Mouse (Mus musculus) kidney, adult 11 months (tissue): ENCODE data around the gene Gm13128.
"Not testable (repeated sequence)": the region's sequence is repeated elsewhere in the genome, so short reads cannot be mapped to it uniquely, and the experiment has no call there.

ENCODE experiments used
- DNase-seq: peaks from one replicate; pipeline ENCODE4 v3.0.0; 2022

Gene Gm13128

GRCm38 (mm10) chr4:144329949-144330348, at the start of gene Gm13128:
Gm13128 (plus strand) TSS chr4:144330249.
- not testable (repeated sequence) for DNase-seq

- not testable (repeated sequence) for DNase-seq
Observed at GRCm38 (mm10) chr4:144280388-144280787, 49.7 kb upstream of the Gm13128 start, which contains the start of gene Pramel5. Pramel5 (minus strand) TSS chr4:144280488.

- DNase-seq, result not testable (repeated sequence)
Observed at GRCm38 (mm10) chr4:144299414-144299813, 30.6 kb upstream of the Gm13128 start.

- DNase-seq, result not testable (repeated sequence)
Observed at GRCm38 (mm10) chr4:144312666-144313460, 17.2 kb upstream of the Gm13128 start.

GRCm38 (mm10) chr4:144335856-144336255, 5.8 kb downstream of the Gm13128 start:
- not testable (repeated sequence) for DNase-seq

- not testable (repeated sequence) for DNase-seq
Observed at GRCm38 (mm10) chr4:144357642-144358041, 27.6 kb downstream of the Gm13128 start, which contains the start of gene Gm13119. Gm13119 (plus strand) TSS chr4:144357942.

- no peak for DNase-seq
Observed at GRCm38 (mm10) chr4:144377911-144378310, 47.9 kb downstream of the Gm13128 start, which contains the start of gene Pramef20. Pramef20 (minus strand) TSS chr4:144377933.
